Mouse (Mus musculus) kidney, adult 18-20 months (tissue): Measurements from ENCODE around the gene Tsc1.

ENCODE experiments used
- DNase-seq: peaks from one replicate; pipeline ENCODE4 v3.0.0; 2021

The Tsc1 gene

GRCm38 (mm10) chr2:28640461-28641424 is at the start of gene Tsc1:
Gene Tsc1, plus strand, starts transcription at chr2:28641228.
- peak; percentile 95 for DNase-seq

GRCm38 (mm10) chr2:28591479-28591878 is 49.5 kb upstream of the Tsc1 start:
- no peak for DNase-seq

- DNase-seq: peak; percentile 66
These were observed 48.2 kb upstream of the Tsc1 start for GRCm38 (mm10) chr2:28592809-28593208.

GRCm38 (mm10) chr2:28596021-28596420 is 45.0 kb upstream of the Tsc1 start:
- no peak for DNase-seq

- no peak for DNase-seq
These were observed 44.0 kb upstream of the Tsc1 start for GRCm38 (mm10) chr2:28596998-28597397.

GRCm38 (mm10) chr2:28597733-28598547 is 43.1 kb upstream of the Tsc1 start:
- DNase-seq: no peak

GRCm38 (mm10) chr2:28598692-28599568 is 42.1 kb upstream of the Tsc1 start:
- DNase-seq: no peak

GRCm38 (mm10) chr2:28599569-28599900 is 41.5 kb upstream of the Tsc1 start:
- DNase-seq: no peak

GRCm38 (mm10) chr2:28601720-28602590 is 39.1 kb upstream of the Tsc1 start:
- DNase-seq: no peak

GRCm38 (mm10) chr2:28603542-28603941 is 37.5 kb upstream of the Tsc1 start:
- no peak for DNase-seq

GRCm38 (mm10) chr2:28605789-28606541 is 35.1 kb upstream of the Tsc1 start:
- no peak for DNase-seq

GRCm38 (mm10) chr2:28606601-28607340 is 34.3 kb upstream of the Tsc1 start:
- no peak for DNase-seq

- DNase-seq: no peak
These were observed 33.5 kb upstream of the Tsc1 start for GRCm38 (mm10) chr2:28607341-28608165.

- no peak for DNase-seq
These were observed 31.2 kb upstream of the Tsc1 start for GRCm38 (mm10) chr2:28609851-28610250.

GRCm38 (mm10) chr2:28610716-28611406 is 30.2 kb upstream of the Tsc1 start:
- DNase-seq: no peak

GRCm38 (mm10) chr2:28611407-28611787 is 29.6 kb upstream of the Tsc1 start:
- DNase-seq: no peak

- DNase-seq: no peak
These were observed 28.5 kb upstream of the Tsc1 start for GRCm38 (mm10) chr2:28612436-28613063.

GRCm38 (mm10) chr2:28613599-28613998 is 27.4 kb upstream of the Tsc1 start:
- no peak for DNase-seq
